Mouse (Mus musculus): Measurements from ENCODE around the gene Olfr586.

DNA sequence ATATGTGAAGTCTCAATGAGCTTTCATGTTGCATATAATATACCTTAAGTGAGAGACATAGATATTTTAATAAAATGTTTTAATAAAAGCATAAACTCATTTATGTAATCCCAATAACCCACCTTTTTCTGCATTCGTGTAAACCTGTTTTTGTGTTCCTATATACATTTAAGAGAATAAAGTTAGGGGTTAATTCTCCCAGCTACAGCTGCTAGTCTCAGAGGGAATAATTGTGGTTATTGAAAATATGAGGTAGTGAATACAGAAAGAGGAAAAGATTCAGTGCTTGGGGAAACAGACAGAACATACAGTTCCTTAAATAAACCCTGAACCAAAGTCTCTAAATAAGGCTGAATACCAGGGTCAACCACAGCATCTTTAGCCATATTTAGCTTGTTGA is 43.9 kb downstream of the Olfr586 start, which contains the start of gene Olfr584:
- no peak for TF ChIP-seq CTCF (IDR thresholded peaks at IDR 0.05; ENCODE audit: low read depth)
- TF ChIP-seq EP300 (IDR thresholded peaks at IDR 0.05; ENCODE audit: low read depth), result no peak
